Mouse (Mus musculus): Measurements from ENCODE around the gene Kcnt1.

DNA sequence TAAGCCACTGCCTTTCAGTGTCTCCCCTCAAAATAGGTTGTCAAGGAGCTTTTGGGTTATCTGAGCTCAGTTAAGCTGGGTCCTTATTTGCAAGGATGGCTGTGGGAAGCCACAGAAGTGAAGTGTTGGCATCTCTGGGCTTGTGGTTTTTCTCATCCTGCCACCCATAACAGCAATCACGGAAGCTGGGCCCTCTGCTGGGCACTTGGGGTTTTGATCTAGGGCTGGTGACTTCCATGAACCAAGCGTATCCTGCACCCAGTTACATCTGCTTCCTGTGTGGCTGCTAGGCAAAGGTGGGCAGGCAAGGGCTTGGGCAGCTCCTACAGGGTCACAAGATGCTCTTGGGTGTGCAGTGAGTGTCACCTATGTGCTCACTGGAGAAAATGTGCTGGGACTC is 49.7 kb downstream of the Kcnt1 start:
- TF ChIP-seq EP300 (IDR thresholded peaks at IDR 0.05; ENCODE audit: insufficient read depth, low read depth, low read length) (no peak), CTCF (IDR thresholded peaks at IDR 0.05; ENCODE audit: low read depth, low read length) (no peak)

Measured in ES-Bruce4 (cell line).